Mouse (Mus musculus): ENCODE data around the gene Ccdc74a. TPM values are rescaled to one million over a fixed set of nuclear protein-coding genes. Genes with fewer than 3 reads are reported as not detected.
"Not testable (repeated sequence)": the region's sequence is repeated elsewhere in the genome, so short reads cannot be mapped to it uniquely, and the experiment has no call there.

Gene Ccdc74a
- total RNA-seq (2021) (under 1 TPM; 0.26 to 0.32 TPM), polyA plus RNA-seq (2012; rRNA removed) (0.16 and 0.47 TPM in 2 replicates)
- long read RNA-seq: 0 reads

DNA sequence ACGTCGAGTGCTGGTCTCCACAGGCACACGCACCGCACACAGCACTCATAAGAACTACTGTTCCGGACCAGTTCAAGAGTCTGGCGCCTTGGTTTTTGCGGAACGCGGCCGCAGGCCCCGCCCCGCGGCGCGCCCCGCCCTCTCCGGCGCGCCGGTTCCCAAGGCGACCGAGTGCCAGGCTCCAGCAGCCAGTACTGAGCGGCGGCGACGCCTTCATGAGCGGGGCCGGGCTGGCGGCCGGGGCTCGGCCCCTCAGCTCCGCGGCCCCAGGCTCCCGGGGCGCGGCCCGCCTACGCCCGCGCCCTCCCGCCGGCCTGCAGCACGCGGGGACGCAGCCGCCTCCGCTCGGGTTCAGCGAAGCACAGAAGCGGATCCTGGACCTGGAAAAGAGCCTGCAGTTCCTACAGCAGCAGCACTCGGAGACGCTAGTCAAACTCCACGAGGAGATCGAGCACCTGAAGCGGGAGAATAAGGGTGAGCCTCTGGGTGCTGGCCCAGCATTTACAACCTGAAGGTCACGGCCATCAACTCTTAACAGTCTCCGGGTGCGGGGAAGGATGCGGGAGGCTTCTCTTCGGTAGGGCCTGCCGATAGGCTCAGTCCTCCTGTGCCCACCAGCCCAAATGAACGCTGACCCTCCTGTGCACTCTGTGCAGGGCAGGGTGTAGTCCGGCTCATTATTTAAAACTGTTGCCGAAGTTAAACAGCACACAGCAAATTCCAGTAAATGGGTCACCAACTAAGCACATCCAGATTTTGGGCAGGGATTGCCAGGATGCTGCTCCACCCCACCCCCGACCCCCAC is at the start of gene Ccdc74a:
Gene Ccdc74a, plus strand, starts transcription at position 161 of the 805 bp plus-strand sequence.
- peak within 1 kb of the TSS; percentile 33; the same call in 1 of the 2 replicates for H3K27ac ChIP-seq

DNA sequence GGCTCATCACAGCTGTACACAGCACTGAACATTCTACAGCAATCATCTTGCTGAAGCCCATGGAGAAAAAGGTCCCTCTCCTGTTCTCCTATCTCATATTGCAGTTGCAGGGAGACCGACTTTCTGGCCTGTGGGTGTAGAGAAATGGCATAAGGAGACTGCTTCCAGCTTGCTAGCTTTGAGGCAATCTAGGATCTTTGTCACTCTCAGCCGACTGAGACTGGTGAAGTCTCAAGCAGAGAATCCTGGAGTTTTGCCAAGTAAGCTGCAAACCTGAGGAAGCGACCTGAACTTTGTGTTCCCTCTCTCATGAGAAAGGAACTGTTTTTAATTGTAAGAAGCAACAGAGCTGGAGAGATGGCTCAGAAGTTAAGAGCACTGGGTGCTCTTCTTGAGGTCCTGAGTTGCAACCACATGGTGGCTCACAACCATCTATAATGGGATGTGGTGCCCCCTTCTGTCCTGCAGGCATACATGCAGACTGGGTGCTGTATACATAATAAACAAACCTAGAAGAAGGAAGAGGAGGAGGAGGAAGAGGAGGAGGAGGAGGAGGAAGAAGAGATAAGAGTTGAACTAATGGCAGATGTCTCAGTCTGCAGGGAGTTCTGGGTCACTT is 45.2 kb upstream of the Ccdc74a start:
- DNase-seq: no peak
- Histone ChIP-seq H3K4me1 (ENCODE audit: control insufficient read depth, insufficient read depth, low read length) (no peaks in the 10 kb centered on the region), H3K27me3 (ENCODE audit: control insufficient read depth, insufficient read depth, low read length) (no peaks in the 10 kb centered on the region), H3K79me2 (replicated peaks; ENCODE audit: control insufficient read depth, insufficient read depth, low read length) (no peaks in the 10 kb centered on the region), H3K9ac (ENCODE audit: low read depth, low read length) (no peak overlapping the region), H3K27ac (no peak overlapping the region), H3K4me3 (no peak overlapping the region), H3K36me3 (ENCODE audit: control insufficient read depth, insufficient read depth, low read length) (no peaks in the 10 kb centered on the region)
- intact Hi-C loops (cut with DNase I): no loop called here
- TF ChIP-seq EP300 (IDR thresholded peaks at IDR 0.05; ENCODE audit: insufficient read depth, low read depth, low read length): no peak
- 0 out of 2 replicates have a peak, but pooled peaks have one; percentile 18 for TF ChIP-seq CTCF (IDR thresholded peaks at IDR 0.05)
- TF ChIP-seq POLR2A (IDR thresholded peaks at IDR 0.05; ENCODE audit: insufficient read depth, low read depth, low read length): no peak
- 31% methylated on average over 3 of the region's 3 CpGs for WGBS

More for the DNA sequence above, at the start of gene Ccdc74a:
- H3K4me3 ChIP-seq: peak within 1 kb of the TSS; percentile 52
- no peaks in the 10 kb centered on the region for H3K27me3 ChIP-seq (ENCODE audit: control insufficient read depth, insufficient read depth, low read length)
- H3K4me1 ChIP-seq (ENCODE audit: control insufficient read depth, insufficient read depth, low read length): 0 out of 2 replicates have a peak, but pooled peaks cover 2% of the 10 kb centered on the region
- H3K9ac ChIP-seq (ENCODE audit: low read depth, low read length): peak within 1 kb of the TSS; percentile 1; the same call in 1 of the 2 replicates
- intact Hi-C loops (cut with DNase I): loop anchor here (1.0 kb wide), 1 partner anchor 81 kb away; no protein-coding TSS in a partner anchor
- DNase-seq: peak; percentile 89 to 90
- WGBS: 4% methylated on average over 65 of the region's 65 CpGs
- H3K36me3 ChIP-seq (ENCODE audit: control insufficient read depth, insufficient read depth, low read length): no peaks in the 10 kb centered on the region
- no peak for TF ChIP-seq EP300 (IDR thresholded peaks at IDR 0.05; ENCODE audit: insufficient read depth, low read depth, low read length)
- TF ChIP-seq CTCF (IDR thresholded peaks at IDR 0.05): no peak
- no peak for TF ChIP-seq POLR2A (IDR thresholded peaks at IDR 0.05; ENCODE audit: insufficient read depth, low read depth, low read length)
- no peaks in the 10 kb centered on the region for H3K79me2 ChIP-seq (replicated peaks; ENCODE audit: control insufficient read depth, insufficient read depth, low read length)

DNA sequence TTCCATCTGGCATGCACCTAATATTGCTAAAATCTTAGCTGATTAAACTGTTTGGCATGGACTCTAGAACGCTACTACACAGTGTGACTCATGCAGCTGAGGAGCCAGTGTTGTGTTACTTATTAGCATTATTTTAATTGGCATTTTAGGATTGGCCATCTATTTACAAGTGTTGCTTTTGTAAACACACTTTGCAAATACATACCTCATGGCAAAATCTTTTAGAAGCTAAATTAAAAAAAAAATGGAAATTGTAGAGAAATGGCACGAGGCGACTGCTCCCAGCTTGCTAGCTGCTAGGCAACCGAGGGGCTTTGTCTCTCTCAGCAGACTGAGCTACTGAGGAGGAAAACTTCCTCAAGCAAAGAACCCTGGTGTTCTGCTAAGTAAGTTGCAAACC is 41.3 kb upstream of the Ccdc74a start:
- Histone ChIP-seq H3K4me3 (no peak overlapping the region), H3K36me3 (ENCODE audit: control insufficient read depth, insufficient read depth, low read length) (no peaks in the 10 kb centered on the region), H3K27me3 (ENCODE audit: control insufficient read depth, insufficient read depth, low read length) (no peaks in the 10 kb centered on the region), H3K9ac (ENCODE audit: low read depth, low read length) (no peak overlapping the region), H3K79me2 (replicated peaks; ENCODE audit: control insufficient read depth, insufficient read depth, low read length) (no peaks in the 10 kb centered on the region), H3K4me1 (ENCODE audit: control insufficient read depth, insufficient read depth, low read length) (no peaks in the 10 kb centered on the region), H3K27ac (no peak overlapping the region)
- intact Hi-C loops (cut with DNase I): no loop called here
- WGBS: 60% methylated on average over 4 of the region's 4 CpGs
- DNase-seq: no peak
- TF ChIP-seq POLR2A (IDR thresholded peaks at IDR 0.05; ENCODE audit: insufficient read depth, low read depth, low read length): no peak
- no peak for TF ChIP-seq EP300 (IDR thresholded peaks at IDR 0.05; ENCODE audit: insufficient read depth, low read depth, low read length)

DNA sequence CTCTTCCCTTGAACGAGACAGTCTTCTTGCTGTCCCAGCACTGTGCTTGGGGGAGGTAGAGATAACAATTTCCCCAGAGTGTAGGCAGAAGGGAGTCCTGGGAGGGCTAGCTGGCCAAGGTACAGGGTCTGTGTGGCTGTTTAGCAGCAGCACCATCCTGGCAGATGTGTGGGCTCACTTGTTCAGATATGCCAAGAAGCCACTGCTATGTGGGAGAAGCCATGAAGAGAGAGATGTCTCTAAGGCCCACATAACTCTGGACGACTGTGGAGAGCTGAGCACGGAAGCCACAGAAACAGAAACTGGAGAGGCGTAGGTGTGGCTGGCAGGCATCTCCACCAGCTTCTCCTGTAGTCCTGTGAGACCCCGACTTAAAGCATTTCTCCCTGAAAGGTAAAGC is 40.6 kb upstream of the Ccdc74a start:
- Histone ChIP-seq H3K4me3 (no peak overlapping the region), H3K36me3 (ENCODE audit: control insufficient read depth, insufficient read depth, low read length) (no peaks in the 10 kb centered on the region), H3K27me3 (ENCODE audit: control insufficient read depth, insufficient read depth, low read length) (no peaks in the 10 kb centered on the region), H3K4me1 (ENCODE audit: control insufficient read depth, insufficient read depth, low read length) (no peaks in the 10 kb centered on the region), H3K79me2 (replicated peaks; ENCODE audit: control insufficient read depth, insufficient read depth, low read length) (no peaks in the 10 kb centered on the region), H3K27ac (no peak overlapping the region), H3K9ac (ENCODE audit: low read depth, low read length) (no peak overlapping the region)
- intact Hi-C loops (cut with DNase I): no loop called here
- DNase-seq: no peak
- TF ChIP-seq CTCF (IDR thresholded peaks at IDR 0.05) (no peak), POLR2A (IDR thresholded peaks at IDR 0.05; ENCODE audit: insufficient read depth, low read depth, low read length) (no peak), EP300 (IDR thresholded peaks at IDR 0.05; ENCODE audit: insufficient read depth, low read depth, low read length) (no peak)
- WGBS: 65% methylated on average over 5 of the region's 5 CpGs

DNA sequence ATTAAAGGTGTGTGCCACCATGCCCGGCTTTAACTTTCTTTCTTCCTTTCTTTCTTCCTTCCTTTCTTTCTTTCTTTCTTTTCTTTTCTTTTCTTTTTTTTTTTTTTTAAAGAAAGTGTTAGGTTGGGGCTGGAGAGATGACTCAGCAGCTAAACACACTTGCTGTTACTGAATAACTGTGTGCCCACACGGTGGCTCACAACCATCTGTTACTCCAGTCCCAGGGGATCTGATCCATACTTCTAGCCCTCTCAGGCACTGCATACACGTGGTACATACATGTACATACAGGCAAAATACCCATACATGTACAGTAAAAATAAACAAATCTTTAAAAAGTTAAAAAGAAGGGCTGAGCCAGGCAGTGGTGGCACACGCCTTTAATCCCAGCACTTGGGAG is 34.9 kb upstream of the Ccdc74a start:
- H3K36me3 ChIP-seq (ENCODE audit: control insufficient read depth, insufficient read depth, low read length): no peaks in the 10 kb centered on the region
- intact Hi-C loops (cut with DNase I): no loop called here
- no peak for DNase-seq
- H3K79me2 ChIP-seq (replicated peaks; ENCODE audit: control insufficient read depth, insufficient read depth, low read length): no peaks in the 10 kb centered on the region
- WGBS: 63% methylated on average over 4 of the region's 4 CpGs
- no peaks in the 10 kb centered on the region for H3K4me1 ChIP-seq (ENCODE audit: control insufficient read depth, insufficient read depth, low read length)
- no peak for TF ChIP-seq CTCF (IDR thresholded peaks at IDR 0.05)
- TF ChIP-seq EP300 (IDR thresholded peaks at IDR 0.05; ENCODE audit: insufficient read depth, low read depth, low read length): no peak
- no peak for TF ChIP-seq POLR2A (IDR thresholded peaks at IDR 0.05; ENCODE audit: insufficient read depth, low read depth, low read length)
- no peaks in the 10 kb centered on the region for H3K27me3 ChIP-seq (ENCODE audit: control insufficient read depth, insufficient read depth, low read length)
- no peak overlapping the region for H3K4me3 ChIP-seq
- no peak overlapping the region for H3K27ac ChIP-seq
- no peak overlapping the region for H3K9ac ChIP-seq (ENCODE audit: low read depth, low read length)

DNA sequence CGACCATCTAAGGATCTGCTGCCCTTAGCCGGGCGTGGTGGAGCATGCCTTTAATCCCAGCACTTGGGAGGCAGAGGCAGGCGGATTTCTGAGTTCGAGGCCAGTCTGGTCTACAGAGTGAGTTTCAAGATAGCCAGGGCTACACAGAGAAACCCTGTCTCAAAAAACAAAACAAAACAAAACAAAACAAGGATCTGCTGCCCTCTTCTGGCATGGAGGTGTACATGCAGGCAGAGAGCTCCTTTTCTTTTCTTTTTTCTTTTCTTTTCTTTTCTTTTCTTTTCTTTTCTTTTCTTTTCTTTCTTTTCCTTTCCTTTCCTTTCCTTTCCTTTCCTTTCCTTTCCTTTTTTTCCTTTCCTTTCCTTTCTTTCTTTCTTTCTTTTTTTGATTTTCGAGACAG is 31.5 kb upstream of the Ccdc74a start:
- DNase-seq; H3K79me2 ChIP-seq (replicated peaks; ENCODE audit: control insufficient read depth, insufficient read depth, low read length); H3K36me3 ChIP-seq (ENCODE audit: control insufficient read depth, insufficient read depth, low read length); H3K27me3 ChIP-seq (ENCODE audit: control insufficient read depth, insufficient read depth, low read length); H3K27ac ChIP-seq; H3K4me1 ChIP-seq (ENCODE audit: control insufficient read depth, insufficient read depth, low read length); H3K9ac ChIP-seq (ENCODE audit: low read depth, low read length); H3K4me3 ChIP-seq: not testable (repeated sequence)
- intact Hi-C loops (cut with DNase I): loop anchor here (1.0 to 5.0 kb wide), 3 partner anchors 56 to 212 kb away; no protein-coding TSS in a partner anchor
- WGBS: 81% methylated on average over 6 of the region's 6 CpGs
- peak; percentile 75 for TF ChIP-seq CTCF (IDR thresholded peaks at IDR 0.05)

Data from heart, adult 2 months (tissue).